Comparison of ENCODE assay signal across 9 mouse cellular contexts in genomic region chr8:122678061-122678895, GRCm38 (mm10). TPM values are rescaled to one million over a fixed set of nuclear protein-coding genes. Genes with fewer than 3 reads are reported as not detected.
DNase-seq lines count a peak whose midpoint lies in the region; ATAC-seq lines count a peak whose summit lies in the region.
"Had no signal": no experiment of that assay in that cellular context is flagged by ENCODE, and none has a peak within 500 bp of the region (broad histone marks: within the 10 kb centered on the region; RNA-seq: fewer than 3 reads in every experiment).

No protein-coding gene starts in this region.

- H3K27ac ChIP-seq in embryonic facial prominence, embryonic 15.5 days (replicated peaks) = peak overlapping the region; percentile 75
- peak overlapping the region; percentile 87 for H3K27ac ChIP-seq in liver, embryonic 12.5 days
- peak overlapping the region; percentile 77 for H3K27ac ChIP-seq in stomach, embryonic 15.5 days

- H3K4me3 ChIP-seq in embryonic facial prominence, embryonic 15.5 days (replicated peaks) = peak overlapping the region; percentile 71
- H3K4me3 ChIP-seq in liver, embryonic 12.5 days = peak overlapping the region; percentile 75
- H3K4me3 ChIP-seq in stomach, embryonic 15.5 days (replicated peaks) = peak overlapping the region; percentile 85

- ATAC-seq in embryonic facial prominence, embryonic 15.5 days (ENCODE audit: insufficient number of reproducible peaks, low FRiP score, low TSS enrichment, low read depth) = peak; percentile 74
- peak; percentile 82 for ATAC-seq in liver, embryonic 12.5 days
- peak; percentile 86 for ATAC-seq in stomach, embryonic 15.5 days (ENCODE audit: insufficient read depth, low FRiP score, low read depth)

- H3K9me3 ChIP-seq in embryonic facial prominence, embryonic 15.5 days (replicated peaks) = no peaks in the 10 kb centered on the region
- H3K9me3 ChIP-seq in liver, embryonic 12.5 days (replicated peaks) = no peaks in the 10 kb centered on the region
- H3K9me3 ChIP-seq in stomach, embryonic 15.5 days = no peaks in the 10 kb centered on the region

- no peaks in the 10 kb centered on the region for H3K36me3 ChIP-seq in embryonic facial prominence, embryonic 15.5 days
- peaks cover 47% of the 10 kb centered on the region for H3K36me3 ChIP-seq in liver, embryonic 12.5 days
- no peaks in the 10 kb centered on the region for H3K36me3 ChIP-seq in stomach, embryonic 15.5 days

- H3K4me2 ChIP-seq in embryonic facial prominence, embryonic 15.5 days (replicated peaks) = peak overlapping the region; percentile 98
- peak overlapping the region; percentile 99 for H3K4me2 ChIP-seq in liver, embryonic 12.5 days
- peak overlapping the region; percentile 99 for H3K4me2 ChIP-seq in stomach, embryonic 15.5 days

- peaks cover 76% of the 10 kb centered on the region for H3K27me3 ChIP-seq in embryonic facial prominence, embryonic 15.5 days
- H3K27me3 ChIP-seq in liver, embryonic 12.5 days (replicated peaks) = peaks cover 76% of the 10 kb centered on the region
- peaks cover 55% of the 10 kb centered on the region for H3K27me3 ChIP-seq in stomach, embryonic 15.5 days (replicated peaks)
- H3K27me3 ChIP-seq: CH12.LX had no signal

- peaks cover 50% of the 10 kb centered on the region for H3K4me1 ChIP-seq in embryonic facial prominence, embryonic 15.5 days
- H3K4me1 ChIP-seq in liver, embryonic 12.5 days = peaks cover 92% of the 10 kb centered on the region
- peaks cover 31% of the 10 kb centered on the region for H3K4me1 ChIP-seq in stomach, embryonic 15.5 days

- DNase-seq in ovary, postnatal 10 days (ENCODE audit: low spot score) = peak; percentile 54
- no peak for DNase-seq in ovary, adult 18-20 months (ENCODE audit: low spot score)
- DNase-seq in heart, adult 9 months (ENCODE audit: low spot score in 2 of 2) = peak; percentile 81 to 82
- DNase-seq in kidney, adult 9 months = peak; percentile 74
- peak; percentile 82 for DNase-seq in naive thymus-derived CD4-positive, alpha-beta T cell, adult 2 months (ENCODE audit: low read depth)

- peak overlapping the region; percentile 51 for H3K9ac ChIP-seq in embryonic facial prominence, embryonic 15.5 days
- H3K9ac ChIP-seq in liver, embryonic 12.5 days = peak overlapping the region; percentile 80
- peak overlapping the region; percentile 33 for H3K9ac ChIP-seq in stomach, embryonic 15.5 days

- WGBS in embryonic facial prominence, embryonic 15.5 days = under 1% methylated on average over 118 of the region's 127 CpGs
- under 1% methylated on average over 116 of the region's 127 CpGs for WGBS in liver, embryonic 12.5 days (ENCODE audit: insufficient replicate concordance)
- WGBS in stomach, embryonic 15.5 days = under 1% methylated on average over 76 of the region's 127 CpGs

RNA-seq across cellular contexts. Expression of gene Cbfa2t3, which starts 20.6 kb away (rescaled TPM):
- 6.2 and 6.4 TPM in 2 replicates for polyA plus RNA-seq in embryonic facial prominence, embryonic 15.5 days (2015; fragmentation: Nextera tagmentation; extraction: Ambion mirVana)
- 7.7 and 8.0 TPM in 2 replicates for polyA plus RNA-seq in liver, embryonic 12.5 days (2016; fragmentation: Nextera tagmentation; extraction: Ambion mirVana)
- 4.5 and 4.8 TPM in 2 replicates for polyA plus RNA-seq in stomach, embryonic 15.5 days (2015; fragmentation: Nextera tagmentation; extraction: Ambion mirVana)

RNA-seq across cellular contexts. Expression of gene Pabpn1l, which starts 55.7 kb away (rescaled TPM):
- 0.63 and 1.2 TPM in 2 replicates for polyA plus RNA-seq in embryonic facial prominence, embryonic 15.5 days (2015; fragmentation: Nextera tagmentation; extraction: Ambion mirVana)
- polyA plus RNA-seq in liver, embryonic 12.5 days (2016; fragmentation: Nextera tagmentation; extraction: Ambion mirVana) = not detected in 2 replicates
- polyA plus RNA-seq in stomach, embryonic 15.5 days (2015; fragmentation: Nextera tagmentation; extraction: Ambion mirVana) = 0.12 TPM in 1 of 2 replicates, not detected in the other
